Mouse (Mus musculus) layer of hippocampus, postnatal 25 days (tissue): ENCODE measurements around the gene Cep55. TPM values are rescaled to one million over a fixed set of nuclear protein-coding genes. Genes with fewer than 3 reads are reported as not detected.
A peak's percentile ranks its signal among the peaks of the same experiment; 100 is the strongest.

Source experiments
- DNase-seq, 2 experiments: peaks; one replicate each; pipeline ENCODE4 v3.0.0; 2022; ENCODE audit warnings: mixed read lengths in 2 of 2, low spot score in 1 of 2; ENCODE audit errors: extremely low spot score in 1 of 2
- total RNA-seq, 2 experiments: library from RNA; stranded (reverse); gene quantifications; 2 replicates each; pipeline ENCODE4 v1.2.3; 2021

The Cep55 gene
- total RNA-seq = under 1 TPM; 0.35 to 0.76 TPM

DNA sequence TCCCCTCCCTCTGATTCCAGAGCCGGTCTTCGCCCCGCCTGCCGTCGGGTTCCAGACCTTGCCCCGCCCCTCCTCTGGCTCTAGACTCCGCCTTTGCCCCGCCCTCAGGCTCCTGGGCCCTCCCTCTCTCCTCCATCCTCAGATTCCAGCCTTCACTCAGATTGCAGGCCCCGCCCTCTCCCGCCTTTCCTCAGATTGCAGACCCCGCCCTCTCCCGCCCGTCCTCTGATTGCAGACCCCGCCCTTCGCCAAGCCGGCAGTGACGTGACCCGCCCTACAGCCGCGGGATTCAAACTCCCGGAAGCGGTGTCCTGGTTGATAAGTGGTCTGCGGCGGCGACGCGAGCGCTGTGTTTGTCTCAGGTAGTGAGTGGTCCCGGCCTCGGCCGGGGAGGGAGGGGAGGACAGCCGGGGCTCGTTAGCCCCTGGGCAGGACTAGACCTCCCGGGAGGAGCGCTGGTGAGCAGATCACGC is at the start of gene Cep55:
Gene Cep55, plus strand, starts transcription at position 292 of the 473 bp plus-strand sequence.
- DNase-seq = peak in 1 of 2 experiments; percentile 77

DNA sequence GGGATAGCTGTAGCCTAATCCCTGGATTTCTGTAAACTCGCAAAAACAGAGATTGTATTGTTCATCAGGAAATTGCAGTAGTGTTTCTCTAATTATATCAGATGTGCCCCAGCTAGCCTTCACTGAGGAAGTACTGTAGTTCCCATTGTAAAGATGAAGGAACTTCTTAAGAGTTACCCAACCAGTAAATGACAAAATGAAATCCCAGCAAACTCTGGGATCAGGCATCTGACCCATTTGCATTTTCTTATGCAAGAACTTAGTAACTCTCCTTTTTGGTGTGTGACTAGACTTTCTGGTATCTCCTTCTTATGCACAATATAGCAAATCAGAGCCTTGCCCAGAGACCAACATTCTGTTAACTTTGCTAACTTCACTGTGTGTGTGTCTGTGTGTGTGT is 43.4 kb upstream of the Cep55 start:
- no peak for DNase-seq

DNA sequence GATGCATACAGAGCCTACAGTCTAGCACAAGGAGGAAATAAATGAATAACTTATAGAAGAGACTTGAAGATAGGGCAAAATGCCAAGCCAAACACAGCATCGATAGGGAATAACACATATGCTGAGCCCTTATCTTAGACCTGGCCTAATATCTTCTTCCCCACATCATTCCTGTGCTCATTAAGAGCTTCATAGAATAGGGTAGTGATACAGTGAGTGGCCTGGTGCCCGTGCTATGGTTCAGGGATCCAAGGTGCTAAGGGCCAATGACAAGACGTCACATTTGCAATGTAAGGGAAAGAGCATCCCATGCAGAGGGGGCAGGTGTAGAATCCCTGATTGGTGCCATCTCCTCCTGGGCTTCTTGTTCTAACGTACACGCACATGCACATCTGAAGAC is 40.4 kb upstream of the Cep55 start:
- no peak for DNase-seq

DNA sequence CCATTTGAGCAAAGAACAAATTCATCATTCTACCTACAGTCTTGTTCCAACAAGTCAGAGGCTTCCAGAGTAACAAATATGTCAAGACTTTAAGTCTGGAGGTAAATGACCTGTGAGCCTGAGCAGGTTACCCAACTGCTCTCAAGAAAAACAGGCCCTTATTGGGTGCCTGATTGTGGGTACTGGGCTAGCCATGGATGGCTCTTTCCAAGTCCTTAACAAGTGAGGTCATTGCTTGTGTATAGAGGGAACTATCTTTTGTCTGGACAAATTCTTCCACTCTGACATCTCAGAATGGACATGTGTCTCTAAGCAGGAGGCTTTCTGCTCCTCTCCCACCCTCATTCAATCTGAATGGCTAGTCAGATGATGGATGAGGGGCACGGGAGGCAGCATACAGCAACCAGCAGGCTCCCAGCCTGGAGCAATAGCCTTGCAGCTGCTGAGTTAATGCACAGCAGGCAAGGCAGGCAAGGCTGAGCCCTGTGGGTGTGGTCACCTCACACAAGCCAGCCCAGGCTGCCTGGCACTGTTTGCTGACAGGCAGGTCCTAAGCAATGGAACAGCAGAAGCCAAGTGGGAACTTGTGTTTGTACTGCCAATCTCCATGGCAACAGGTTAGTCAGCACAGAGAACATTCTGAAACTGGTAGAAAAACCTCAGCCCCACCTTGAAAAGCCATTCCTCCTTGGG is 39.5 kb upstream of the Cep55 start:
- DNase-seq = peak; percentile 14 to 38

DNA sequence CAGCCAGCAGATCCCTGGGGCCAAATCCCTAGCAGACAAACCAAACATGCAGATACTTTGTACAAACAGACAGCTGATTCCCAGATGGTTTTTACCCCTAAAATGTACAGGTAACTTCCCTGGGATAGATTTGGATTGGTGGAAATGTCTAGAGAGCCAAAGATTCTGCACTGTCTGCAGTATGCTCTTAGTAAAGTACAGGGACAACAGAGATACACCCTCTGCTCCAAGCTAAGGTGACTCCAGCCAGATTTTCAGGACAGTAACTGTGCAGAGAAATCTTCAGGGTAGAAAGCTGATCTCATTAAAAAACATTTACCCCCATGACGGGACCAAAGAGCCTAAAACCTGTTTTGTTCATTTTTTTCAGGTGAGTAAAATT is 38.9 kb upstream of the Cep55 start:
- no peak for DNase-seq

DNA sequence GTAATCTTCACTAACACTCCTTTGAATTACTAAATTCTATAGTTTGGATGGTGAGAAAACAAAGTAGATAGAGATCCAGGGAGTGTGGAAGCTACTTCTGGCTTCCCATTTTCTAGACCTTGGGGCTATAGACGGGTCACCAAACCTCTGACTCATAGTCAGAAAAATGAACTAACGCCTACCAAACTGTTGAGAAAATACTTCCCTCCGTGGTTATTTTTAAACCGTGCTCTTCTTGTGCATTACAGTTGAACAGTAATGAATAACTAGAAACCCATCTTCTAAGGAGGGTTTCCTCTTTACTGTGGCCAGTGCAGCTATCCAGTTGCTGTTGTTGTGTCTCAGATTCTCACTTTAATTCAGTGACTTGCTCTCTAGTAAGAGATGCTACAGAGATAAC is 32.1 kb upstream of the Cep55 start:
- DNase-seq = no peak

DNA sequence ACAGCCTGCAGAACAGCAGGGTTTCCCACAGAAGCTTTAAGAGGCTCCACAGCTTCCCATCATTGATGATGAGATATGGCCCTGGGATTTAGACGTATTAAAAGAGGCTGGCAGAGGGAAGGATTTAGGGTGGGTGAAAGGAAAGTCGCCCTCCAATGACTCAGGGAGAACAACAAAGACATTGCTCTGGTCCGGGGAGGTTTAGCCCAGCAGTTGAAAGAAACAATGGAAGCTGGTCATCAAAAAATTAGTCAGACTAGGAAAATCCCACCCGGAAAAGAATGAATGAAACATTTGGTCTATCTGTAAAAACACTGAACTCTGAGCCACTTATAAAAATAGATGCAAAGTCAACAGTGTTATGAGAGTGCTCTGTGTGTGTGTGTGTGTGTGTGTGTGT is 31.2 kb upstream of the Cep55 start:
- DNase-seq = no peak

DNA sequence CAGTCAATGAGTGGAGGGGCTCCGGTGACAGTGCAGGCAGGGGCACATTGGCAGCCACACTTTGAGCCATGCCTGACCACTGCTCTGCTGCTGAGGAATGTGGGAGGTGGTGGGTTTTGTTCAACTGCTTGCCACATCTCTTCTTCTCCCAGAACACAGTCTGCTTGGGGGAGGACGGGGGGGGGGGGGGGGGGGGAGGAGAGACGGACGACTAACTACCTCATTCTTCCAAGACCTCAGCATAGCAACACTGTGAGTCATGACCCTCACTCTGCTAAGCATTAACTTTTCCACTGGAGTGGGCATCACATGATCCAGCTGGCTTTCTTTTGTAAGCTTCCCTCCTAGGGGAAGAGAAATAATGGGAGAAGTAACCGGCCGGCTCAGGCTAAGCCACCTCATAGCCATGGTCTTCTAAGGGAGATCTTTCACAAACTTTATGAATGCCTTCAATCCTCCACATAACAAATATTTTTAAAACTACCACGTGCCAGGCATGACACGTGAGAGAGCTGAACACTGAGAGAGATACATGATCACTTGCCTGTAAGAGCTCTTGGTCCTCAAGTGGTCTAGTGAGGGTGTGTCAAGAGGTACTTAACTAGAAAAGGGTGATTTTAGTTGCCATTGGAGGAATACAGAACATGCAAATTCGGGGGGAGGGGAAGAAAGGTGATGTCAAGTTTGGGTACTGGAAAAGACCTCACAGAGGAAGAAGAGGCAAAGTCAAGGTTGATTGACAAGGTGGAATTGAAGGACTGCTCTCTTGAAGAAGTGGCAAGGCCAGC is 29.4 kb upstream of the Cep55 start:
- no peak for DNase-seq

DNA sequence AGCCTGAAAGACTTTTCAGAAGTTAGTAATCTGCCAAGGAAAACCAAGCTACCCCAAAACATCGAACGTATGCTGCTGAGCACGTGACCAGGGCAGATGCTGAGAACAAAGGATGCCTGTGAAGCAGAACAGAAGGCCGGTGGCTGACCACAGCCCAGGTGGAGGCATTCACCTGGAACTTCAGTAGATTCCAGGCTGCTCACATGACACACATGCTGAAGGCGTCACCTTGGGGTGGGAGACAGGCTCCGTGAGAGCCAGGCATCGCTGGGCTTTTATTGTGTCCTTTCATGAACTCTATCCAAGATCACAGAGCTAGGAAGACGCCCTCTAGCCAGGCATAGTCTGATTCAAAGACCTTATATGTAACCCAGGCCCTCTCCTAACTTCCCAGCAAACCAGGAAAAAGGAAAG is 28.6 kb upstream of the Cep55 start:
- DNase-seq = no peak

DNA sequence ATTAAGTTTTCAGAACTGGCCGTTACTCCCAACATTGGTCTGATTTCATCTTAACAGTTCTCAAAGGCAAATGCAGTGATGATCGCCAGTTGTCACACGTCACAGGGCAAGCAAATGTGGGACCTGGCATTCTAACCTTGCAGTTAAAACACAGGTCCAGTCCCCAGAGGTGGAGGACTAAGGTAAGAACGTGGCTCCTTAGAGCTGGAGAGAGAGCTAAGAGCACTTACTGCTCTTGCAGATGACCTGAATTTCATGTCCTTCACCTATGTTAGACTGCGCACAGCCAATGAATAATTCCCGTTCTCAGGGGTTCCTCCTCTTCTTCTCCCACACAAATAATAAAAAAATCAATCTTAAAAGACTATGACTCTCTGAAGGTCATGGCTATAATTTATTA is 27.4 kb upstream of the Cep55 start:
- DNase-seq = no peak

DNA sequence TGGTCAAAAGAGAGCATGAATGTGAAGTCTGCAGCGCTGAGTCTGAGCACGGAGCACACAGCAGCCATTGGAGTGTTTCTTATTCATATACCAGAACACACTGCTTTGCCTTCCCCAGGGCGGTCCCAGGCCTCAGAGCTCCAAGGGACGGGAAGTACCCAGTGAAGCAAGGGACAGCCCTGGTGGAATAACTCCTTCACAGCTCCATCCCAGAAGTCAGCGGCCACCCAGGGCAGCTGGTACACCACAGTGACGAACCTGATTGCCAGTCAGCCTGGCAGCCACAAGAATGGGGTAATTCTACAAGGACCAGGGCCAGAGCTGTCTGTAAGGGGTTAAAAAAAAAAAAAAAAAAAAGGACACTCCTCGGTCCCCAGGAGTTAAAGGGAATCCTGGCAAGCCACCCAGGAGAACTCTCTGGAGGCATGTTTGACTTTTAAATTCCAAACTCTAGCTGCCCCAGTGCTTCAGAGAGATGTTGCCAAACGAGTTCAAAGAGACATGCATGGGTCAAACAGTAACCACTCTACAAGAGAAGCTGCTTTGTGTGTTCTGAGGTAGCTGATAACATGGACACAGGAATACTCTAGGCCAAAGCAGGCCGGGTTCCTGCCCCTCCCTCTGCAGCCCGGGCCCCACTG is 26.8 kb upstream of the Cep55 start:
- DNase-seq = no peak

DNA sequence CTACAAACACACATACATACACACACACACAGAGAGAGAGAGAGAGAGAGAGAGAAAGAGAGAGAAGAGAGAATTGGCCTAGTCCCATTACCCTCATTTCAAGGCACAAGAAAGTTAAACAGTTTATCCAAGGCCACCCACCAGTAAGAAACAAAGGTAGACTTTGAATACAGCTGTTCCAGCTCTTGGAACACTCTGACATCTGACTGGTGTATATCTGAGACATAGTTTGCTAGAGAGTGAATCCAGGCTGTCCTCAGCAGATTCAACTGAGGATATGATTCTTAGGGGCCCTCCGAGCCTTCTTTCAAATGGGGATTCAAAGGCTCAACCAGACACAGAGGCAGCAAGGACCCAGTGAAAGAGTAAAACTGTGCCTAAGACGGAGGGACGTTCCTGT is 25.5 kb upstream of the Cep55 start:
- no peak for DNase-seq

DNA sequence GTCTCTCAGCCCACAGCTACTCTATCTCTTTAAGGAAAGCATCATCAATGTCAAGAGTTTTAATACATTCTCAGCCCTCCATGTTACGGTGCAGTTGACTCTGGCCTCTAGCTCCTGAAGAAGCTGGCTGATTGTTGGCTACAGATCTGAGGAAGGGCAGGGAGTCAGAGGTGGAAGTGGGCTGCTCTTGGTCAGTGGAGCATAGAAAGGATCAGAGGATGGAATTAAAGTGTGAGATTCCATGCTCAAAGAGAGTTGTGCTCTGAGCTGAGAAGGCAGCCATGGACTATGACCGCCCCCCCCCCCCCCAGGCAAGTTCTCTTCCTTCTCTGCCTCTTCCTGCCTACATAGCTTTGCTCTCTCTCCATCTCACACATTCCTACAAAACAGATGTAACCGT is 24.9 kb upstream of the Cep55 start:
- no peak for DNase-seq

DNA sequence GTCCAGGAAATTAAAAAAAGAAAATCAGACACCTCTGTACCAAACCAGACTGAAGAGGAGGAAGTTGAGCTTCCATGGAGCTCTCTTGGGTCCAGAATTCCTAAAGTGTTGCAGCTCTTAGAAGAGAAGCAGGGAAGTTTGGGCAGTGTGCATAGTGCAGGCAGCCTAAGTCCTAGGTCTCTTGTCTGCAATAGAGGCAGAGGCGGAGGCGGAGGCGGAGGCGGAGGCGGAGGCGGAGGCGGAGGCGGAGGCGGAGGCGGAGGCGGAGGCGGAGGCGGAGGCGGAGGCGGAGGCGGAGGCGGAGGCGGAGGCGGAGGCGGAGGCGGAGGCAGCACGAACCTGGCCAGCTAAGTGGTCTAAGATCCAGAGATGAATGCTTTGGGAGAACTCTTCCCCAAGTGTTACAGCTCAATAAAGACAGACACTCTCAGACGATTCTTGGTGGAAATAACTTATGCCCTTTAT is 24.1 kb upstream of the Cep55 start:
- peak in 1 of 2 experiments; percentile 34 for DNase-seq

DNA sequence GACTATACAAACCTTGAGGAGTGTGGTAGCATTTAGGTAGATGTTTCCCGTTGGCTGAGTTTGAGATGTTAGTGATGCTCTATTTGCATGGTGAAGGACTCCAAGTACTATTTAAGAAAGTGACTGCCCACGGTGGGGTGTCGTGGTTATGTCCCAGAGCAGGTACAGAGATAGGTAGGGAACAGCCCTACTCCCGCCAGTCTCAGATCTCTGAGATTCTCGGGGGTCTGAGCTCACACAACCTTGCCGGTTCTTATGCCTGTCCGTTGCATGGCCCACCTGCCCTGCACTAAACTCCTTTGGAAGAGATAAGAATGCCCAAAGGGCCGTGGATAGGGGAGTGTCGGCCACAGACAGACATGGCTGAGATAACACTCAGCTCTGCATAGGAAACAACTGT is 23.7 kb upstream of the Cep55 start:
- DNase-seq = no peak

DNA sequence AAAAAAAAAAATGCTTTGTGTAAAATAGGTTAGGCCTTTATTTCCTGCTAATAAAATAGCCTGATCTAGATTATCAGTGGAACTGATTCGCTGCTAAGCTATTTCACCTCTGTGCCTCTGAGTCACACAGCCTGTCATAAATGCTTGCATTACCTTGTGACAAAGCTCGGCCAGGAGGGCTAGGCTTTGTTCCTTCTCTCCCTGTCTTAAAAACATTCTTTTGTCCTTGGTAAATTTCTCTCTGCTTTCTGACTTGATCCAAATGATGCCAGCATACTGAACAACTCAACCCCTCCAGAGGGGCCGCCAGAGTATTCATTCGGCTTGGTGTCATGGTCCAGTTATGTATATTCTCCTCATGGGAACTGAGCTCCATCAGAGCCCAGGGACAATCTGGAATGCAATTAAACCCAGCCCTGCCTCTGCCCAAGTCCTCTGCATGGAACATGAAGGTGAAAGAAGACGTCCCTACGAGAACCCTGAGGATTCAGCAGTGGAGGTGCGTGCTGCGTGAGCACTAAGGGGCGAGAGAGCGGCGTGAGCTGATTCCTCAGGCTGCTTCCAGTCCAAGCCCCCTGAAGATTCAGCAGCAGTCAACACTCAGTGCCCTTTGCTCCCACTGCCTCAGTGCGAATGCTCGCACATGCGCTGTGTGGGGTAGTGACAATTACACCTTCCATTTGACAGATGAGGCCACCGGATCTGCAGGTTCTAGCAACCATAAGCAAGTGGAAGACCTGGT is 21.6 kb upstream of the Cep55 start:
- no peak for DNase-seq

DNA sequence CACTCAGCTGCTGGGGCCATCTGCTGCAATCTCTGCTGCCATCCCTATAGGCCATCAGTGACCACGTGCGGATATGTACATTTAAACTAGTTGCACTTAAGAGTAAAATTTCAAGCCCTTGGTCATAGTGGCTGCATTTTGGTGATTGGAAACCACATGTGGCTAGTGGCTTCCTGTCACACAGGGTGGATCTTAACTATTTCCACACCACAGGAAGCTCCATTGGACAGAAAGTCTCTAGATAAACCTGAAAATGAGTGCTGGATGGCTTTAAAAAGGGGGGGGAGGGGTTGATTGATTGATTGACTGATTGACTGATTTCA is 21.1 kb upstream of the Cep55 start:
- no peak for DNase-seq

DNA sequence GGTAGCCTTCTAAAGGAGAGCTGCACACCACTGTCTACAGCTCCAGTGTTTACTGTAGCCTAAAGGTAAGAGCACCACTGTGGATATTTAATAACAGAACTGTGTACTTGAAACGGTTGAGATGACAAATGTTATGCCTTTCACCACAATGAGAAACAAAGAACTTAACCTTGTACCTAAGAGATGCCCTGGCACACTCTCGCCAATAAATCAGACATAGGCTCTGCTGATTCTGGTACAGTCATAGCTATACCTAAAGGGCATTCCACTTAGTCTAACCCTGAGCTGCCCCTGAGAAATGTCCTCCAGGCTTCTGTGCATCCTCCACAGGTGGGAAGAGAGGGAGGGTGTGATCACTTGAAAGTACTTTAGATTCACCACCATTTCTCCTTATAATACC is 20.1 kb upstream of the Cep55 start:
- no peak for DNase-seq

DNA sequence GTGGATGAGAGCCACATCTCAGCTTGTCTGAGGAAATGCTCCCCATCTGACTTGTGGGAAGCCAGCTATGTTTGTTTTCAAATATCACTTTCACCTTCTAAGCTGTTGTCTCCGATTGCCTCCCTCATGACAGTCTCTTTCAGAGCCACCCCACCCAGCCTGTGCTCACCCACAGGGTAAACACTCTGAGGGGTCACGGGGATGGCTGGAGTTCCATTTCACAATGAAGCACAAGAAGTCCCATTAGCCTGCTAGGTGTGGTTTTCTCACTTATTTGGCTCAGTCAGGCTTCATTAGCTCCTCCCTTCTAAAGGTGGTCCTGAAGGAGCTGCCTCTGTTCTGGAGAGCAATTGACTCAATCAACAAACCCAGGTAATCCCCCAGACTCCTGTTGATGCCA is 19.0 kb upstream of the Cep55 start:
- no peak for DNase-seq

DNA sequence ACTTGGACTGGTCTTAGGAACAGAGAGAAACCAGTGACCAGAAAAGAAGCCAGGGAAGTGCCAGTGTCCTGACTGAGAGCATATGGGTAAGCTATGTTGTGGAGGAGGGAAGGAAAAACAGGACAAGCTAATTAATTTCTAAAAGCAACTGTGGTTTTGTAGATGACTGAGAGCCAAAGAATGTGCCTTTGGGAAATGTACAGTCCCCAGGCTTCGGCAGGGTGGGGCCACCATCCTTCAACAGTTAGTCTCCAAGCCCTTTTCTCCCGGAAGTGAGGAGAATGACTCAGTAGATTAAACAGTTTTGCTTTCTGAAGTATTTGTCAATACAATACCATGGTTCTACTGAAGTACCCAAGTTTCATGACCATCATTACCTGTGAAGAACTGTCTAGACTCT is 16.5 kb upstream of the Cep55 start:
- no peak for DNase-seq

DNA sequence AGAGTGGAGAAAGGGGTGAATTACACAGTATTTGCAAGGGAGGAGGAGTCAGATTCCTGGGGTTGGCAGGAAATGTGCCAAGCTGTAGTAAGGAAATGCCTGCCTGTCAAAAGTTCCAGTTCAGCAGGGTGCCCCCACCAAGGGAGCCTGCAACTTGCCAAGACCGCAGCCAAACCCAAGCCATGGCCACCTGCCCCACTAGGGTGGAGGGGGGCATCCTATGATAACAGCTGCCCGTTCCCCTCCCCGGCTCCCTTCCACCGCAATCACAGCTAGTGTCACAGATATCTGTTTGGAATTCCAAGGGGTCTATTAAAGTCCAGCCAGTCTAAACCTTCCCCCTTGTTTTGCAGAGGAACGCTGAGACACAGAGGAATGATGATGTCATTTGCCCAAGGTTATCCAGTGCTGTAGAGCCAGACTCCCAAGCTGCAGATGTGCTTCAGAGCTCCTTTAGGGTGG is 12.5 kb upstream of the Cep55 start:
- no peak for DNase-seq
